Mouse (Mus musculus) layer of hippocampus, postnatal 36 days (tissue): ENCODE results near the gene Dsel. TPM values are rescaled to one million over a fixed set of nuclear protein-coding genes. Genes with fewer than 3 reads are reported as not detected.

Experiments used
- DNase-seq, 2 experiments: peaks; one replicate each; pipeline ENCODE4 v3.0.0; 2022
- total RNA-seq, 2 experiments: library from RNA; stranded (reverse); gene quantifications; 2 replicates each; pipeline ENCODE4 v1.2.3; 2021

Gene Dsel
- total RNA-seq: 10 to 100 TPM; 26.0 to 26.8 TPM

GRCm38 (mm10) chr1:111864779-111865165 lies at the start of gene Dsel:
Gene Dsel, minus strand, starts transcription at chr1:111864918.
- peak; percentile 89 to 90 for DNase-seq

DNA sequence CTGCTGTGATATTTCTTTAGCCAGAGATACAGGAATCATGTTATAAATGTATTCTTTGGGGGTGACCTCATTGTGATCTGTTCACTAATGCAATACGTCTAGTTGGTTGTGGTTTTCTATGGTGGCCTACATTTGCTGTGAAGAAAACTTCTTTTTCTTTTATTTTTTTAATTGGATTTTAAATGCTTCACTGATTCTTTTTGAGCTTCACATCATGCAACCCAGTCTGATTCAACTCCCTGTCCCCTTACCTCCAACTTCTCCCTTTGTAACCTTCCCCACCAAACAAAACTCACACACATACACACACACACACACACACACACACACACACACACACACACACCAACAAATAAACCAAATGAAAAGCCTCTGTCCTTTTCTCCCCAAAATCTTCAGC lies 46.7 kb upstream of the Dsel start:
- DNase-seq: no peak

DNA sequence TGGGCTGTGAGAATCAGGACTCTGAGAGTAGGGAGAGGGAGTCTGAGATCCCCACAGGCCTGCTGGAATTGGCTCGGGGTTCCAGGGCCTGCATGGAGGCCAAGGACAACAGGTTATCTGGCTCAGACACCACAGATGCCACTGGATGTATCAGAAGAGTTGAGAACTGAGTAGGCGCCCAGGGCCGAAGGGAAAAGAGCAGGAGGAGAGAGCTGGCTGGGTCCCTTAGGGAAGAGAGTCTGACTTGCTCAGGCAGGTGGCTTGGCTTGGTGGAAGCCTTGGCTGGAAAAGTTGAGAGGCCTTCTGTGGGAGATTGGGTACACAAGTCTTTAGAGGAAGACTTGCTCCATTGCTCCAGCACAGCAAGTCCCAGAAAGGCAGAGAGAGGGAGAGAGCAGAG lies 18.6 kb upstream of the Dsel start:
- DNase-seq: no peak

DNA sequence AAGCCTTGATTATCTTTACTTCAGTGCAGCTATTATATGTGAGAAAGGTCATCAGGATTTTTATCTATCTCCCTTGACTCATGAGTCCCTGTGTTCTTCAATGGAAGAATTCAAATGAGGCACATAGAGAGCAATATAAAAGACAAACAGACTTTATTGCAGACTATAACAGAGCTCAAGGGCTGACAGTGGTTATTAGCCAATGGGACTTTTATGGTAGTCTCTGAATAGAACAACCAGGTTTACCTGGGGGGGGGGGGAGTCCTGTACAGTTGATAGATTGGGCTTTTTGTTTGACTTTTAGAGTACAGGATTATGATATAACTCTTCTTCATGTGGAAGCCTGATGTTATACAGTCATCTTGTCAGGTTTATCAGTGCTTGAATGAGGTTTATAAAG lies 11.1 kb upstream of the Dsel start:
- no peak for DNase-seq

GRCm38 (mm10) chr1:111873196-111873595 lies 8.5 kb upstream of the Dsel start:
- DNase-seq: no peak

DNA sequence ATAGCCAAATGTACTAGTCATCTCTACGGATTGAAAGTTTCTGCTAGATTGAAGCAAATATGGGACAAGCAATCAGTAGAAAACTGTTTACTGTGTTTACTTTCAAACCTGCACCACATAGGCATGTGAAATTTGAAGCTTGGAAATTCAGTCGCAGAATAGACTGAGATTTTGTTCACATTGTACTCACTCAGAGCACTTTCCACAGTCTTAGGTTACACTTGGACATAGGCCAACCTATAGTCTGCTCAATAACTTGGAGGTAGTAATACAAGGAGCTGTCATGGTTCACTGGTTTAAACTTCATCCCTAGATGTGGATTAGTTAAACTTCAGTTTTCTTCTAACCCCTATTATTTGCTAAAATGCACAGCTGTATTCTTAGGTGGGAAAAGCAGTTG lies 749 bp upstream of the Dsel start:
- no peak for DNase-seq

GRCm38 (mm10) chr1:111864063-111864778 lies 497 bp downstream of the Dsel start:
- DNase-seq: peak; percentile 62 to 65

DNA sequence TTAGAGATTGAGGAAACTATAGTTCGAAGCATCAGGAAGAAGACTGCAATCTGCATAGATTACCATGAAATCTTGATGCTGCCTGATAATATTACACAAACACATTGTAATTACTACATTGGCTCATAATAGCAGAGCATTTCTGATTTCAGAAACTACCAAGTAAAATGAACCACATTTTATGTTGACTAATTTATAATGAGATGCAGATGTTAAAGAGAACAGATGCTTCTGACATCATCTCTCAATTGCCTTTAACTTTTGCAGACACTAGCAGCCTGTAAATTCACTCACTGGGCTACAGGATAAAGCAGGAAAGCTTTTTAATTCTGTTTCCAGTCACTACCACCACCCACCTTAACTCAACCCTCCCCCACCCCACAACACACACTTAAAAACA lies 6.9 kb downstream of the Dsel start:
- no peak for DNase-seq

GRCm38 (mm10) chr1:111852439-111852838 lies 12.3 kb downstream of the Dsel start:
- DNase-seq: no peak

DNA sequence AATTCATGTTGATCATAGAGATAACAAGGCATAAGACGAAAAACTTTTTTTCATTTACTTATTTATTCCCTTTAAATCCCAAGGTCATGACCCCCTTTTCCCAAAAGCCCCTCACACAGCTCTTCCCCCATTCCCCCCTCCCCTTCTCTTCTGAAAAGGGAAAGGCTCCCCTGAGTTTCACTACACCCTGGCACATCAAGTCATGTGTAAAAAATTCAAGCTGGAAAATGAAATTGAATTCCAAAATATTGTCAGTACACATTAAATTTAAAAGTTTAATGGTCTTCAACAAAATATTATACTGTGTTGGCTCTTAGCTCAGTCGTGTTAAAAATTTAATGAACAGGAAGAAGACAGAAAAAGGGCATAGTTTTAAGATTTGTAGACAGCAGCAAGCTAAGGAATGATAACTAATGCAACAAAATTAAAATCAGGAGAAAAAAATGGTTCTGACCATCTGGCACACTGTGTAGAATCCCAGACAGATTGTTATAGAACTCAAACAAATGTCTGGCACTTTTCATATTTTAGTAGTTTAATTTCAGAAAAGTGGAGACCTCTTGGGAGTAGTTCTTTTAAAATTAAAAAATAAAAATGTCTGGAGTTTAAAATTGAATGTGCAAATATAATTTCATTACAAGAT lies 31.0 kb downstream of the Dsel start:
- DNase-seq: no peak
